Mouse (Mus musculus) neural tube, embryonic 11.5 days (tissue): ENCODE data around the gene Gm43638. TPM values are rescaled to one million over a fixed set of nuclear protein-coding genes. Genes with fewer than 3 reads are reported as not detected.
"Not testable (repeated sequence)": the region's sequence is repeated elsewhere in the genome, so short reads cannot be mapped to it uniquely, and the experiment has no call there.

Source experiments
- ATAC-seq: fragments of 200-750 bp; cut with Nextera tagmentation; 2 replicates; pipeline ENCODE4 v1.8.0; 2017; ENCODE audit warnings: moderate number of reproducible peaks, mild to moderate bottlenecking, moderate TSS enrichment, moderate library complexity; ENCODE audit not compliant: insufficient read depth, low FRiP score, low TSS enrichment
- DNase-seq: peaks from one replicate; pipeline ENCODE4 v3.0.0-alpha.2; 2015; ENCODE audit warnings: low spot score
- H3K27ac ChIP-seq: fragments of 300-500 bp; sonication (generic); 2 replicates; pipeline ENCODE4 v1.5.1; 2014; ENCODE audit warnings: low read depth, mild to moderate bottlenecking, low read length
- H3K27me3 ChIP-seq: fragments of 300-500 bp; sonication (generic); 2 replicates; pipeline ENCODE4 v1.6.1; 2014; ENCODE audit warnings: mild to moderate bottlenecking, low read length, mixed read lengths; ENCODE audit not compliant: control insufficient read depth, insufficient read depth
- H3K36me3 ChIP-seq: fragments of 300-500 bp; sonication (generic); 2 replicates; pipeline ENCODE4 v1.6.1; 2014; ENCODE audit warnings: mild to moderate bottlenecking, low read length, moderate library complexity, mixed read lengths; ENCODE audit not compliant: control insufficient read depth, insufficient read depth
- H3K4me1 ChIP-seq: fragments of 300-500 bp; sonication (generic); 2 replicates; pipeline ENCODE4 v1.6.1; 2014; ENCODE audit warnings: low read length, mixed read lengths; ENCODE audit not compliant: control insufficient read depth, insufficient read depth
- H3K4me2 ChIP-seq: fragments of 300-500 bp; sonication (generic); 2 replicates; pipeline ENCODE4 v1.6.1; 2014; ENCODE audit warnings: low read depth, mild to moderate bottlenecking, moderate library complexity
- H3K4me3 ChIP-seq: fragments of 300-500 bp; sonication (generic); 2 replicates; pipeline ENCODE4 v1.5.1; 2014; ENCODE audit warnings: low read depth, low read length
- H3K9ac ChIP-seq: fragments of 300-500 bp; sonication (generic); 2 replicates; pipeline ENCODE4 v1.6.1; 2014; ENCODE audit warnings: mild to moderate bottlenecking, low read length
- H3K9me3 ChIP-seq: fragments of 300-500 bp; sonication (generic); 2 replicates; pipeline ENCODE4 v1.6.1; 2016; ENCODE audit warnings: low read length; ENCODE audit not compliant: control insufficient read depth
- WGBS: fragments of 180-500 bp; shearing (Covaris S2); extraction: QIAGEN DNeasy Blood & Tissue Kit; methylation state at CpG from one replicate; pipeline ENCODE4 v1.1.7; 2014; 5-methylcytosine and 5-hydroxymethylcytosine counted together
- polyA plus RNA-seq: library from polyadenylated mRNA; unstranded; fragments of >200 nt; fragmentation: Nextera tagmentation; extraction: Ambion mirVana; gene quantifications from 2 replicates; pipeline ENCODE4 v1.2.1, GENCODE M21; 2014

Gm43638 gene
- not detected in 2 replicates for polyA plus RNA-seq

GRCm38 (mm10) chr5:87486706-87487105 is at the start of gene Gm43638:
TSS of gene Gm43638 (minus strand) at chr5:87486806.
- H3K4me3 ChIP-seq, H3K27ac ChIP-seq, DNase-seq, H3K36me3 ChIP-seq, H3K9me3 ChIP-seq, H3K27me3 ChIP-seq, ATAC-seq, H3K4me2 ChIP-seq, H3K9ac ChIP-seq, H3K4me1 ChIP-seq: not testable (repeated sequence)
- 65% methylated on average over 1 of the region's 1 CpGs for WGBS

GRCm38 (mm10) chr5:87535994-87536644 is 49.5 kb upstream of the Gm43638 start:
- no peaks in the 10 kb centered on the region for H3K4me1 ChIP-seq
- whole genome bisulfite sequencing: 79% methylated on average over 4 of the region's 4 CpGs
- no peaks in the 10 kb centered on the region for H3K9me3 ChIP-seq
- no peak overlapping the region for H3K4me2 ChIP-seq
- H3K4me3 ChIP-seq: no peak overlapping the region
- ATAC-seq (no peak), DNase-seq (no peak)
- H3K9ac ChIP-seq: no peak overlapping the region
- H3K27me3 ChIP-seq: no peaks in the 10 kb centered on the region
- H3K27ac ChIP-seq: no peak overlapping the region
- no peaks in the 10 kb centered on the region for H3K36me3 ChIP-seq

GRCm38 (mm10) chr5:87532288-87532687 is 45.7 kb upstream of the Gm43638 start:
- ATAC-seq (no peak), DNase-seq (no peak)
- no peak overlapping the region for H3K9ac ChIP-seq
- H3K4me3 ChIP-seq: no peak overlapping the region
- H3K4me2 ChIP-seq: no peak overlapping the region
- no peaks in the 10 kb centered on the region for H3K4me1 ChIP-seq
- H3K27ac ChIP-seq: no peak overlapping the region
- H3K9me3 ChIP-seq: no peaks in the 10 kb centered on the region
- 73% methylated on average over 2 of the region's 2 CpGs for WGBS
- no peaks in the 10 kb centered on the region for H3K27me3 ChIP-seq
- no peaks in the 10 kb centered on the region for H3K36me3 ChIP-seq

GRCm38 (mm10) chr5:87523561-87523960 is 37.0 kb upstream of the Gm43638 start:
- not testable (repeated sequence) for ATAC-seq, H3K27ac ChIP-seq, DNase-seq, H3K4me1 ChIP-seq, H3K4me3 ChIP-seq, H3K36me3 ChIP-seq, H3K4me2 ChIP-seq, H3K9ac ChIP-seq, H3K27me3 ChIP-seq, H3K9me3 ChIP-seq
- WGBS: 88% methylated on average over 2 of the region's 2 CpGs

GRCm38 (mm10) chr5:87505776-87506458 is 19.3 kb upstream of the Gm43638 start:
- DNase-seq: no peak
- 67% methylated on average over 4 of the region's 4 CpGs for WGBS
- Histone ChIP-seq H3K36me3 (no peaks in the 10 kb centered on the region), H3K4me3 (no peak overlapping the region), H3K4me2 (no peak overlapping the region), H3K9ac (no peak overlapping the region), H3K27ac (no peak overlapping the region), H3K9me3 (no peaks in the 10 kb centered on the region), H3K27me3 (no peaks in the 10 kb centered on the region), H3K4me1 (no peaks in the 10 kb centered on the region)
- no peak for ATAC-seq

GRCm38 (mm10) chr5:87502687-87503086 is 16.1 kb upstream of the Gm43638 start:
- no peaks in the 10 kb centered on the region for H3K9me3 ChIP-seq
- H3K4me1 ChIP-seq: no peaks in the 10 kb centered on the region
- 67% methylated on average over 1 of the region's 1 CpGs for WGBS
- ATAC-seq (no peak), DNase-seq (no peak)
- no peak overlapping the region for H3K27ac ChIP-seq
- H3K36me3 ChIP-seq: no peaks in the 10 kb centered on the region
- no peak overlapping the region for H3K4me2 ChIP-seq
- H3K27me3 ChIP-seq: no peaks in the 10 kb centered on the region
- H3K9ac ChIP-seq: no peak overlapping the region
- no peak overlapping the region for H3K4me3 ChIP-seq

GRCm38 (mm10) chr5:87499341-87499740 is 12.7 kb upstream of the Gm43638 start:
- no peaks in the 10 kb centered on the region for H3K27me3 ChIP-seq
- ATAC-seq: no peak
- H3K4me2 ChIP-seq: no peak overlapping the region
- no peaks in the 10 kb centered on the region for H3K4me1 ChIP-seq
- H3K9ac ChIP-seq: no peak overlapping the region
- DNase-seq: no peak
- no peak overlapping the region for H3K4me3 ChIP-seq
- H3K9me3 ChIP-seq: no peaks in the 10 kb centered on the region
- H3K36me3 ChIP-seq: no peaks in the 10 kb centered on the region
- no peak overlapping the region for H3K27ac ChIP-seq

- H3K4me1 ChIP-seq: no peaks in the 10 kb centered on the region
- H3K9me3 ChIP-seq: no peaks in the 10 kb centered on the region
- no peak overlapping the region for H3K27ac ChIP-seq
- no peak for ATAC-seq
- no peak overlapping the region for H3K4me2 ChIP-seq
- H3K9ac ChIP-seq: no peak overlapping the region
- H3K36me3 ChIP-seq: no peaks in the 10 kb centered on the region
- no peak overlapping the region for H3K4me3 ChIP-seq
- no peaks in the 10 kb centered on the region for H3K27me3 ChIP-seq
- no peak for DNase-seq
Measured at GRCm38 (mm10) chr5:87498936-87499335, 12.3 kb upstream of the Gm43638 start.

- Histone ChIP-seq H3K9ac (no peak within 1 kb of the TSS), H3K27ac (no peak within 1 kb of the TSS), H3K4me1 (no peaks in the 10 kb centered on the region), H3K4me3 (no peak within 1 kb of the TSS), H3K9me3 (no peaks in the 10 kb centered on the region), H3K4me2 (no peak within 1 kb of the TSS), H3K27me3 (no peaks in the 10 kb centered on the region), H3K36me3 (no peaks in the 10 kb centered on the region)
- WGBS: 95% methylated on average over 1 of the region's 1 CpGs
- DNase-seq (no peak), ATAC-seq (no peak)
Measured at GRCm38 (mm10) chr5:87490771-87491170, 4.2 kb upstream of the Gm43638 start, which contains the start of gene Ugt2a1. TSS of gene Ugt2a1 (minus strand) at chr5:87490871.
